Mouse (Mus musculus): ENCODE results near the gene Nnmt. TPM values are rescaled to one million over a fixed set of nuclear protein-coding genes. Genes with fewer than 3 reads are reported as not detected.
A peak's percentile ranks its signal among the peaks of the same experiment; 100 is the strongest.

The Nnmt gene
- polyA plus RNA-seq, 1 experiment from 2014 or later: 3.5 TPM

GRCm38 (mm10) chr9:48646781-48647647, 42.1 kb upstream of the Nnmt start:
- no peak overlapping the region for H3K4me2 ChIP-seq
- H3K27me3 ChIP-seq: peaks cover 42% of the 10 kb centered on the region
- WGBS: 44% methylated on average over 16 of the region's 16 CpGs

DNA sequence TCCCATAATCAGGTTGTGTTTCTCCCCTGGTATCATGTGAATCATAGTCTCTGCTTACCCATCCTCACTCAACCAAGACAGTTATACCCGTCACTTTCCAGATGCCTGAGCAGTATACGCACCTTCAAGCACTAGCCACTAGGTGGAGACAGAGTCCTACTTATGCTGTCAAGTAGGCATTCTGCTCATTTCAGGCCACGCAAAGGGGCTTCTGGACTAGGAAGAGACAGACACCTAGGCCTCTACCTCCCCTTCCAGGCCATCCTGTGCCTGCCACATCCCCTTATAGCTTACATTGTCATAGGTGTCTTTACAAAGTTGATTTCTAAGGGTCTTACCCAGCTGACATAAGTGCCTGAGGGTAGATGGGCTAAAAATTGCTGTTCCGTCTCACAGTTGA, 41.3 kb upstream of the Nnmt start:
- Histone ChIP-seq H3K4me2 (no peak overlapping the region), H3K4me3 (no peak overlapping the region), H3K9me3 (peaks cover 8% of the 10 kb centered on the region; the same call in 1 of the 2 replicates), H3K36me3 (no peaks in the 10 kb centered on the region), H3K9ac (no peak overlapping the region), H3K27ac (no peak overlapping the region), H3K4me1 (peaks cover 25% of the 10 kb centered on the region), H3K27me3 (peaks cover 41% of the 10 kb centered on the region)
- no peak for ATAC-seq (ENCODE audit: insufficient number of reproducible peaks, insufficient read depth, low FRiP score, low TSS enrichment, low read depth)
- 21% methylated on average over 4 of the region's 4 CpGs for WGBS

More at GRCm38 (mm10) chr9:48646781-48647647, 42.1 kb upstream of the Nnmt start:
- Histone ChIP-seq H3K9me3 (peaks cover 8% of the 10 kb centered on the region; the same call in 1 of the 2 replicates), H3K27ac (no peak overlapping the region), H3K4me1 (peaks cover 25% of the 10 kb centered on the region), H3K9ac (no peak overlapping the region), H3K4me3 (no peak overlapping the region), H3K36me3 (no peaks in the 10 kb centered on the region)
- no peak for ATAC-seq (ENCODE audit: insufficient number of reproducible peaks, insufficient read depth, low FRiP score, low TSS enrichment, low read depth)

- Histone ChIP-seq H3K36me3 (no peaks in the 10 kb centered on the region), H3K27ac (no peak overlapping the region), H3K9ac (no peak overlapping the region), H3K4me2 (no peak overlapping the region), H3K9me3 (peaks cover 8% of the 10 kb centered on the region; the same call in 1 of the 2 replicates), H3K4me3 (no peak overlapping the region), H3K27me3 (peaks cover 36% of the 10 kb centered on the region), H3K4me1 (peaks cover 25% of the 10 kb centered on the region)
- WGBS: 56% methylated on average over 4 of the region's 4 CpGs
- no peak for ATAC-seq (ENCODE audit: insufficient number of reproducible peaks, insufficient read depth, low FRiP score, low TSS enrichment, low read depth)
Observed at GRCm38 (mm10) chr9:48645648-48646126, 40.7 kb upstream of the Nnmt start.

DNA sequence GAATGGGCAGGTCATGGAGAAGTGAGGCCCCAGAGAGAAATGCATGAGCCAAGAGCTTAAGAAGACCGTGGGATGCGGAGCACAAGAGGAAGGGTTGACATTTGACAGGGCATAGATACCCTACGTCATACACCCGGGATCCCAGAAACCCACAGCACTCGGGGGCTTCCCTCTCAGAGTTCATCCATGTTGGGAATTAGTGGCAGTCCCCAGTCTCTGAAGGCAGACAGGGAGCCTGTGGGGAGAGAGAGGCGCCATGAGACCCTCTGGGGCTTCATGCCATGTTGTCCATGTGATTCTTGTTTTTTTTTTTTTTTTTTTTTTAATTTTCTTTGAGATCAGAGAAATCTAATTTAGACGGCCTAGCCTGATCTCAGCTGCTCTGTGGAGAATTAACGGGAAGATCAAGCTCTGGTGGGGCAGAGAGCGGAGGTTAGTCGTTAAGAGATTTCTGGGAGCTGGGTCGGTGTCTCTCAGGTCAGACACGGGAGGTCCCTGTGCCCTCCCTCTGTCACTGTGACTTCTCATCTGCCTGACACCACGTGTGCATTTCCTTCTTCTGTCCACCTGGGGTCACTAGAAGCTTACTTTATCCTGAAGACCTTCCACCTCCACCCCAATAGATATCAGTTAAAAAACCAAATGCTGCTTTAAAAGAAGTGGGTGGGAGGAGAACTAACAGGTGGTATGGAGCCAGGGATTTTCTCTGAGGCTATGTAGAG, 40.1 kb upstream of the Nnmt start:
- Histone ChIP-seq H3K36me3 (no peaks in the 10 kb centered on the region), H3K4me1 (peaks cover 23% of the 10 kb centered on the region), H3K27me3 (peaks cover 30% of the 10 kb centered on the region), H3K27ac (no peak overlapping the region), H3K4me2 (no peak overlapping the region), H3K9me3 (peaks cover 8% of the 10 kb centered on the region; the same call in 1 of the 2 replicates), H3K4me3 (no peak overlapping the region), H3K9ac (no peak overlapping the region)
- no peak for ATAC-seq (ENCODE audit: insufficient number of reproducible peaks, insufficient read depth, low FRiP score, low TSS enrichment, low read depth)
- 47% methylated on average over 13 of the region's 13 CpGs for WGBS

DNA sequence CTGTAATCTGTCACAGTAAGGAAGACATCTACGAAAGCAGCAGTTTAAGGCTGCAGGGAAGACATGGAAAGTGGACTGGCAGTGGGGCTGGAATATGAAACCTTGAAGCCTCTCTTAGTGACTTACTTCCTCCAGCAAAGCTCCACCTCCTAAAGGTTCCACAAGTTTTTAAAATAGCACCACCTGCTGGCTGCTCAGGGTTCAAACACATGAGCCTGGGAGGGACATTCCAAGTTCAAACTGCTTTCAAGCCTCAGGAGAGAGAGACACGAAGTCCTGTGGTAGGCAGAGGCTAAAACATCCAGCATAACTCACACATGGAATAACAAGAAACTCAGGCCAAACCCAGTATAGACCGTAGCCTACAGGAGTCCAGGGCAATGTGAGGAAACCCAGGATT, 39.4 kb upstream of the Nnmt start:
- Histone ChIP-seq H3K9ac (no peak overlapping the region), H3K36me3 (no peaks in the 10 kb centered on the region), H3K27ac (no peak overlapping the region), H3K4me3 (no peak overlapping the region), H3K27me3 (peaks cover 29% of the 10 kb centered on the region), H3K9me3 (peaks cover 8% of the 10 kb centered on the region; the same call in 1 of the 2 replicates), H3K4me2 (no peak overlapping the region), H3K4me1 (peaks cover 16% of the 10 kb centered on the region)
- no peak for ATAC-seq (ENCODE audit: insufficient number of reproducible peaks, insufficient read depth, low FRiP score, low TSS enrichment, low read depth)
- 79% methylated on average over 3 of the region's 3 CpGs for WGBS

DNA sequence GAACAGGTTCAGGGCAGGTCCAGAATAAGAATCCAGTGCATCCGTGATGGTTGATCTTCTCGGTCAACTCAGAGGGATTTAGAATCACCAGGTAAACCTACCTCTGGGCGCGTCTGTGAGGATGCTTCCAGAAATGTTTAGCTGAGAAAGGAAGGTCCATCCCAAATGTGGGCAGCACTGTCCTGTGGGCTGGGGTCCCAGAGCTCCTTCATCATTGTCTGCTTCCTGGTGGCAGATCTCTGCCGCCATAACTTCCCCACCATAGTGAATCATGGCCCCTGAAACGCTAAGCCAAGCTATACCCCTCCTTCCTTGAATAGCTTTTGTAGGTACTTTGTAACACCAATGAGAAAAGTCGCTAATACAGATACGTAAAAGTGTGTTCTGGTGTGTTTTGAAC, 36.7 kb upstream of the Nnmt start:
- peaks cover 8% of the 10 kb centered on the region; the same call in 1 of the 2 replicates for H3K9me3 ChIP-seq
- no peak overlapping the region for H3K4me3 ChIP-seq
- no peak overlapping the region for H3K9ac ChIP-seq
- no peak overlapping the region for H3K27ac ChIP-seq
- H3K27me3 ChIP-seq: peaks cover 8% of the 10 kb centered on the region
- no peak overlapping the region for H3K4me2 ChIP-seq
- no peaks in the 10 kb centered on the region for H3K36me3 ChIP-seq
- no peaks in the 10 kb centered on the region for H3K4me1 ChIP-seq
- 88% methylated on average over 8 of the region's 8 CpGs for WGBS
- no peak for ATAC-seq (ENCODE audit: insufficient number of reproducible peaks, insufficient read depth, low FRiP score, low TSS enrichment, low read depth)

DNA sequence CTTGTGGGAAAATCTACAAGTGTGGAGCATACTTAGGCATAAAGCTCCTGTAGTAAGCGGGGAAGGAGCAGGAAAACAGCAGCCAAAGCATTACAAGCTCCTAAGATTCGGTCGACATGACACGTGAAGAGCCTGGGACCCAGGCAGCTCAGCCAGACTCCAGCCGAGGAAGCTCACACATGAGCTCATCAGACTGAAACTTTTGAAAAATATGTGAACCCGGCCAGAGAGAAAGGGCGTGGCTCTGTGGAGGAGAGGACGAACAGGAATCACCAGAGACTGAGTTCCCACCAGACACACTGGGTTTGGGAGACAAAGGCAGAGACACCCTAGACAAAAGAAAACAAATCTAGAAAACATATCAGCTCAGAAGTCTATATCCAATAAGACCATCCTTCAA, 35.9 kb upstream of the Nnmt start:
- Histone ChIP-seq H3K27me3 (peaks cover 14% of the 10 kb centered on the region), H3K9me3 (peaks cover 8% of the 10 kb centered on the region; the same call in 1 of the 2 replicates), H3K36me3 (no peaks in the 10 kb centered on the region), H3K4me3 (no peak overlapping the region), H3K27ac (no peak overlapping the region), H3K9ac (no peak overlapping the region), H3K4me2 (no peak overlapping the region), H3K4me1 (no peaks in the 10 kb centered on the region)
- ATAC-seq (ENCODE audit: insufficient number of reproducible peaks, insufficient read depth, low FRiP score, low TSS enrichment, low read depth): no peak
- 80% methylated on average over 8 of the region's 8 CpGs for WGBS

DNA sequence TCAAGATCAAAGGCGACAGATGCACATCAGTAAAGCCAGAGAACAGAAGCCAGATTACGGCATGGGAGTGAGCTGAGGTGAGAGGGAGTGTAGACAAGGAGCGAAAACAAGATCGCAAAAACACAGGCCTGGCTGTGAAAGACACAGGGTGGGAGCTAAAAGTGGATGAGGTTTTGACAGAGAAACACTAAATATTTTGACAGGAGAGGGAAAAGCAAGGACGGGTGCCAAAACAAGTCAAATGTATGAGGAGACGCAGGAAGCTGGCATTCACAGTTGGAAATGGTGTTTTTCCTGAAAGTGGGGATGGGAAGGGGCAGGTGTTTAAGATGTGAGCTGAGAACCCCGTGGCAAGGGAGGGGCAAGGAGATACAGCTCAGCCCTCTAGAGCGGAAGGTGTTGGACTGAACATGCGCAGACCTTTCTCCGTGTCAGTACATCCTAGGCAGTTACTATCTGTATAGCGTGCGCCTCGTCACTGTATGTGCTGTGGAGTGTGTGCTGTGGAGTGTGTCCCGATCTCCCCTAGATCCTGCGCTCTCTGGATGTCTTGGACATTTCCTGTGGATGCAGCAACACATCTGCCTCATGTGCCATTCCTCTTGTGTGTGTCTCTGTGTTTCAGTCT, 33.3 kb upstream of the Nnmt start:
- Histone ChIP-seq H3K27me3 (peaks cover 14% of the 10 kb centered on the region), H3K9ac (no peak overlapping the region), H3K4me2 (no peak overlapping the region), H3K9me3 (no peaks in the 10 kb centered on the region), H3K4me3 (no peak overlapping the region), H3K4me1 (no peaks in the 10 kb centered on the region), H3K36me3 (no peaks in the 10 kb centered on the region), H3K27ac (no peak overlapping the region)
- ATAC-seq (ENCODE audit: insufficient number of reproducible peaks, insufficient read depth, low FRiP score, low TSS enrichment, low read depth): no peak
- 73% methylated on average over 15 of the region's 15 CpGs for WGBS

DNA sequence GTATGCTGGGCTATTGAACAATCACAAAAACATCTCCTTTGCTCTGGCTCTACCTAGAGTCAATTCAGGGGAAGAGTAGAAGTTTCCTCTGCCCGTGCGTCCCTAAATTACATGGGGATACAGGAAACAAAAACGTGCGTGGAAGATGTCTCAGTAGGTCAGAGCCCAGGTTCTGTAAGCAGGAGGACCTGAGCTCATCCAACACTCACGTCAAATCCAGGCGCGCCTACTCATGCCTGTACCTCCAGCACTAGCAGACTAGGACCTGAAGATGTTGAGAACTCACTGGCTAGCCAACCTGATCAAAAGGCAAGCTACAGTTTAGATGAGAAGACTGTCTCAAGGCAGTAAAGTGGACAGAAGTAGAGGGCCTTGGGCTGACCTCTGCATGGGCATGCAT, 32.2 kb upstream of the Nnmt start:
- H3K36me3 ChIP-seq: no peaks in the 10 kb centered on the region
- peaks cover 14% of the 10 kb centered on the region for H3K27me3 ChIP-seq
- no peak overlapping the region for H3K27ac ChIP-seq
- no peaks in the 10 kb centered on the region for H3K9me3 ChIP-seq
- H3K4me2 ChIP-seq: no peak overlapping the region
- 89% methylated on average over 7 of the region's 7 CpGs for WGBS
- no peak overlapping the region for H3K4me3 ChIP-seq
- ATAC-seq (ENCODE audit: insufficient number of reproducible peaks, insufficient read depth, low FRiP score, low TSS enrichment, low read depth): no peak
- H3K9ac ChIP-seq: no peak overlapping the region
- H3K4me1 ChIP-seq: no peaks in the 10 kb centered on the region

GRCm38 (mm10) chr9:48635576-48636350, 30.8 kb upstream of the Nnmt start:
- Histone ChIP-seq H3K4me3 (no peak overlapping the region), H3K27ac (no peak overlapping the region), H3K4me2 (peak overlapping the region; percentile 33), H3K9ac (no peak overlapping the region), H3K27me3 (peaks cover 14% of the 10 kb centered on the region), H3K9me3 (no peaks in the 10 kb centered on the region), H3K36me3 (no peaks in the 10 kb centered on the region), H3K4me1 (no peaks in the 10 kb centered on the region)
- no peak for ATAC-seq (ENCODE audit: insufficient number of reproducible peaks, insufficient read depth, low FRiP score, low TSS enrichment, low read depth)
- 41% methylated on average over 18 of the region's 18 CpGs for WGBS

- H3K4me3 ChIP-seq: no peak overlapping the region
- no peak for ATAC-seq (ENCODE audit: insufficient number of reproducible peaks, insufficient read depth, low FRiP score, low TSS enrichment, low read depth)
- H3K9ac ChIP-seq: no peak overlapping the region
- WGBS: 64% methylated on average over 6 of the region's 6 CpGs
- H3K27ac ChIP-seq: no peak overlapping the region
- H3K36me3 ChIP-seq: no peaks in the 10 kb centered on the region
- H3K4me1 ChIP-seq: no peaks in the 10 kb centered on the region
- H3K27me3 ChIP-seq: peaks cover 14% of the 10 kb centered on the region
- H3K9me3 ChIP-seq: no peaks in the 10 kb centered on the region
- H3K4me2 ChIP-seq: no peak overlapping the region
Observed at GRCm38 (mm10) chr9:48633147-48633546, 28.2 kb upstream of the Nnmt start.

All from embryonic facial prominence, embryonic 13.5 days (tissue).